Mouse (Mus musculus) C2C12 (cell line): ENCODE data around the gene Slc8b1. TPM values are rescaled to one million over a fixed set of nuclear protein-coding genes. Genes with fewer than 3 reads are reported as not detected.
"Not testable (repeated sequence)": the region's sequence is repeated elsewhere in the genome, so short reads cannot be mapped to it uniquely, and the experiment has no call there.

ENCODE experiments used
- H3K27me3 ChIP-seq: one replicate; pipeline ENCODE4 v1.6.1; 2011; ENCODE audit not compliant: control insufficient read depth, insufficient read depth, insufficient read length
- H3K36me3 ChIP-seq: one replicate; pipeline ENCODE4 v1.6.1; 2011; ENCODE audit not compliant: control insufficient read depth, insufficient read depth
- H3K4me3 ChIP-seq: one replicate; pipeline ENCODE4 v1.5.1; 2011; ENCODE audit warnings: mild to moderate bottlenecking, control low read depth; ENCODE audit not compliant: poor library complexity, insufficient read depth, severe bottlenecking
- H3K79me2 ChIP-seq: one replicate; pipeline ENCODE4 v1.6.1; 2011; ENCODE audit not compliant: control insufficient read depth, insufficient read depth
- H3K79me3 ChIP-seq: one replicate; pipeline ENCODE4 v1.6.1; 2011; ENCODE audit warnings: low read depth, control low read depth
- H3ac ChIP-seq: one replicate; pipeline ENCODE3; 2011; ENCODE audit warnings: low read depth; ENCODE audit not compliant: control insufficient read depth, insufficient read length
- CEBPB ChIP-seq: IDR thresholded peaks from one replicate; pipeline ENCODE4 v1.6.1; 2011; ENCODE audit warnings: low read depth, mild to moderate bottlenecking, control low read depth, moderate library complexity
- CTCF ChIP-seq: IDR thresholded peaks from one replicate; pipeline ENCODE4 v1.5.1; 2011; ENCODE audit not compliant: control insufficient read depth, insufficient read depth, insufficient read length
- FOSL1 ChIP-seq: IDR thresholded peaks from one replicate; pipeline ENCODE4 v1.8.0; 2011; ENCODE audit warnings: mild to moderate bottlenecking, low read length; ENCODE audit not compliant: poor library complexity, insufficient read depth, severe bottlenecking
- MAX ChIP-seq: IDR thresholded peaks from one replicate; pipeline ENCODE4 v1.6.1; 2011; ENCODE audit warnings: mild to moderate bottlenecking, control low read depth
- MYOD1 ChIP-seq: IDR thresholded peaks from one replicate; pipeline ENCODE4 v1.6.1; 2011; ENCODE audit warnings: low read depth; ENCODE audit not compliant: control insufficient read depth, insufficient read length
- MYOG ChIP-seq: IDR thresholded peaks from one replicate; pipeline ENCODE4 v1.6.1; 2011; ENCODE audit not compliant: control insufficient read depth, insufficient read length; ENCODE audit errors: extremely low read depth
- USF1 ChIP-seq: IDR thresholded peaks from one replicate; pipeline ENCODE4 v1.6.1; 2011; ENCODE audit warnings: low read depth, mild to moderate bottlenecking, control low read depth, moderate library complexity
- polyA plus RNA-seq: library from polyadenylated mRNA; unstranded; fragments of >200 nt; fragmentation: generic; extraction: Trizol; gene quantifications from one replicate; pipeline ENCODE4 v1.2.1, GENCODE M21; 2012; ENCODE audit warnings: missing spikeins

Gene Slc8b1
- polyA plus RNA-seq, 1 experiment: 6.1 TPM

GRCm38 (mm10) chr5:120497071-120497470 is 13.9 kb upstream of the Slc8b1 start:
- Histone ChIP-seq H3K79me3 (peaks cover 14% of the 10 kb centered on the region), H3K4me3 (no peak overlapping the region), H3K79me2 (peaks cover 14% of the 10 kb centered on the region), H3K36me3 (peaks cover 11% of the 10 kb centered on the region), H3ac (no peak overlapping the region), H3K27me3 (no peaks in the 10 kb centered on the region)
- no peak for TF ChIP-seq MAX

DNA sequence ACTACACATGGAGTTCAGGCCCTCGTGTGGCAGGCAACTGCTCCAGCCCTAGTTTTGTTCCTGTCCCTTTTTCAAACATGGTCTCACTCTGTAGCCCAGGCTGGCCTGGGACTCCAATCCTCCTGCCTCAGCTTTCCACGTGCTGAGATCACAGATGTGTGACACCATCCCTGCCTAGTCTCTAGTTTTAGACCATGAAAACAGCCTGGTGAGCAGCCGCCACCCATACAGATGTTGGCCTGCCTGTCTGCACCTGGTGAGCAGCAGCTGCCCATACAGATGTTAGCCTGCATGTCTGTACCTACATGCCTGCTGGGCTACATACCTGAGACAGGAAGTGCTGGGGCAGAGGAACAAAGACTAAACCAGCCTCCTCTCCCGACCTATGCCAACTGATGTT is 11.8 kb upstream of the Slc8b1 start:
- peaks cover 3% of the 10 kb centered on the region for H3K36me3 ChIP-seq
- no peak for TF ChIP-seq MYOD1
- TF ChIP-seq MAX: no peak
- no peak for TF ChIP-seq USF1
- TF ChIP-seq CEBPB: no peak
- TF ChIP-seq CTCF: no peak
- no peak for TF ChIP-seq MYOG
- TF ChIP-seq FOSL1: no peak
- peaks cover 25% of the 10 kb centered on the region for H3K79me2 ChIP-seq
- peaks cover 14% of the 10 kb centered on the region for H3K79me3 ChIP-seq
- H3ac ChIP-seq: no peak overlapping the region
- H3K27me3 ChIP-seq: no peaks in the 10 kb centered on the region
- H3K4me3 ChIP-seq: no peak overlapping the region

- not testable (repeated sequence) for H3ac ChIP-seq, H3K36me3 ChIP-seq, H3K27me3 ChIP-seq, H3K4me3 ChIP-seq
- Histone ChIP-seq H3K79me2 (peaks cover 25% of the 10 kb centered on the region), H3K79me3 (peaks cover 14% of the 10 kb centered on the region)
Observed at GRCm38 (mm10) chr5:120500609-120501008, 10.4 kb upstream of the Slc8b1 start.

GRCm38 (mm10) chr5:120502147-120502621 is 8.8 kb upstream of the Slc8b1 start:
- H3K36me3 ChIP-seq: peaks cover 3% of the 10 kb centered on the region
- H3K79me3 ChIP-seq: peaks cover 14% of the 10 kb centered on the region
- no peak overlapping the region for H3ac ChIP-seq
- no peaks in the 10 kb centered on the region for H3K27me3 ChIP-seq
- peaks cover 25% of the 10 kb centered on the region for H3K79me2 ChIP-seq
- TF ChIP-seq MAX (no peak), MYOG (no peak), FOSL1 (no peak), CEBPB (no peak), USF1 (no peak), MYOD1 (no peak), CTCF (no peak)
- H3K4me3 ChIP-seq: peak overlapping the region; percentile 64

- Histone ChIP-seq H3K79me3 (peaks cover 14% of the 10 kb centered on the region), H3K79me2 (peaks cover 25% of the 10 kb centered on the region), H3K4me3 (peak overlapping the region; percentile 64), H3ac (peak overlapping the region; percentile 73), H3K27me3 (no peaks in the 10 kb centered on the region), H3K36me3 (peaks cover under 1% of the 10 kb centered on the region)
- no peak for TF ChIP-seq FOSL1
- no peak for TF ChIP-seq USF1
- no peak for TF ChIP-seq MYOG
- TF ChIP-seq CEBPB: no peak
- no peak for TF ChIP-seq CTCF
- no peak for TF ChIP-seq MAX
- no peak for TF ChIP-seq MYOD1
Observed at GRCm38 (mm10) chr5:120502675-120503143, 8.3 kb upstream of the Slc8b1 start.

- H3ac ChIP-seq: peak within 1 kb of the TSS; percentile 73
- peak within 1 kb of the TSS; percentile 64 for H3K4me3 ChIP-seq
- H3K79me3 ChIP-seq: peaks cover 14% of the 10 kb centered on the region
- peaks cover 25% of the 10 kb centered on the region for H3K79me2 ChIP-seq
- H3K36me3 ChIP-seq: no peaks in the 10 kb centered on the region
- H3K27me3 ChIP-seq: no peaks in the 10 kb centered on the region
- TF ChIP-seq CEBPB (no peak), MYOG (no peak), CTCF (no peak), USF1 (peak; percentile 81)
Observed at GRCm38 (mm10) chr5:120503144-120503795, 7.7 kb upstream of the Slc8b1 start, which contains the start of gene Plbd2. Gene Plbd2, minus strand, starts transcription at chr5:120503625.
